In genomic region chr8:93809686-93810027, GRCm38 (mm10) we compare ENCODE assay signal across 8 mouse cellular contexts. TPM values are rescaled to one million over a fixed set of nuclear protein-coding genes. Genes with fewer than 3 reads are reported as not detected.
A peak's percentile ranks its signal among the peaks of the same experiment; 100 is the strongest.
DNase-seq lines count a peak whose midpoint lies in the region; ATAC-seq and TF ChIP-seq lines count a peak whose summit lies in the region.

Gnao1 (plus strand) TSS chr8:93809966.

- intact Hi-C loops in left cerebral cortex, adult 2 months (cut with DNase I) = loop anchor here (1.0 to 10.0 kb wide), 6 partner anchors 75 to 395 kb away; no protein-coding TSS in a partner anchor

- H3K4me1 ChIP-seq in forebrain, embryonic 15.5 days = peaks cover 15% of the 10 kb centered on the region
- H3K4me1 ChIP-seq in intestine, postnatal 0 days (replicated peaks; ENCODE audit: control insufficient read depth, insufficient read depth, low read length) = no peaks in the 10 kb centered on the region; the same call in 1 of the 2 replicates
- H3K4me1 ChIP-seq in midbrain, embryonic 12.5 days = peaks cover 22% of the 10 kb centered on the region

- peak within 1 kb of the TSS; percentile 97 for H3K27ac ChIP-seq in left cerebral cortex, adult 2 months
- peak within 1 kb of the TSS; percentile 99 for H3K27ac ChIP-seq in forebrain, embryonic 15.5 days (replicated peaks)
- peak within 1 kb of the TSS; percentile 28; the same call in 1 of the 2 replicates for H3K27ac ChIP-seq in intestine, postnatal 0 days (ENCODE audit: low read depth, low read length)
- peak within 1 kb of the TSS; percentile 95 for H3K27ac ChIP-seq in midbrain, embryonic 12.5 days (replicated peaks)

- no peaks in the 10 kb centered on the region for H3K36me3 ChIP-seq in forebrain, embryonic 15.5 days
- no peaks in the 10 kb centered on the region for H3K36me3 ChIP-seq in intestine, postnatal 0 days (ENCODE audit: control insufficient read depth, insufficient read depth)
- H3K36me3 ChIP-seq in midbrain, embryonic 12.5 days = no peaks in the 10 kb centered on the region

- peak within 1 kb of the TSS; percentile 91 for H3K4me2 ChIP-seq in forebrain, embryonic 15.5 days (replicated peaks)
- peak within 1 kb of the TSS; percentile 96 for H3K4me2 ChIP-seq in intestine, postnatal 0 days (replicated peaks; ENCODE audit: low read depth)
- peak within 1 kb of the TSS; percentile 70 for H3K4me2 ChIP-seq in midbrain, embryonic 12.5 days (replicated peaks)

- TF ChIP-seq CTCF in left cerebral cortex, adult 2 months (IDR thresholded peaks at IDR 0.05) = no peak
- no peak for TF ChIP-seq CTCF in intestine, postnatal 0 days (IDR thresholded peaks at IDR 0.05; ENCODE audit: low read depth)

- WGBS in forebrain, embryonic 15.5 days = 10% methylated on average over 9 of the region's 9 CpGs
- 11% methylated on average over 9 of the region's 9 CpGs for WGBS in intestine, postnatal 0 days
- 10% methylated on average over 9 of the region's 9 CpGs for WGBS in midbrain, embryonic 12.5 days

- H3K9me3 ChIP-seq in forebrain, embryonic 15.5 days = no peaks in the 10 kb centered on the region
- no peaks in the 10 kb centered on the region for H3K9me3 ChIP-seq in intestine, postnatal 0 days (ENCODE audit: control insufficient read depth)
- no peaks in the 10 kb centered on the region for H3K9me3 ChIP-seq in midbrain, embryonic 12.5 days

- ATAC-seq in forebrain, embryonic 15.5 days (replicated peaks) = no peak
- no peak for ATAC-seq in intestine, postnatal 0 days
- no peak for ATAC-seq in midbrain, embryonic 12.5 days (ENCODE audit: low FRiP score, low read depth)
- no peak; the same call in 1 of the 2 replicates for ATAC-seq in frontal cortex, adult (ENCODE audit: low TSS enrichment)

- no peak for DNase-seq in left cerebral cortex, adult 2 months (ENCODE audit: extremely low spot score in 1 of 2, low spot score in 2 of 2)
- DNase-seq in left cerebral cortex, adult 11 months (ENCODE audit: low spot score) = no peak
- peak in 1 of 2 experiments; percentile 34 for DNase-seq in adrenal gland, postnatal 36 days
- no peak for DNase-seq in Muller cell, postnatal 12 days (ENCODE audit: inconsistent ontology term)

- no peaks in the 10 kb centered on the region for H3K27me3 ChIP-seq in forebrain, embryonic 15.5 days
- peaks cover 27% of the 10 kb centered on the region for H3K27me3 ChIP-seq in intestine, postnatal 0 days (replicated peaks; ENCODE audit: control insufficient read depth, insufficient read depth, low read length)
- 0 out of 2 replicates have a peak, but pooled peaks cover 6% of the 10 kb centered on the region for H3K27me3 ChIP-seq in midbrain, embryonic 12.5 days

- H3K9ac ChIP-seq in forebrain, embryonic 15.5 days (replicated peaks) = peak within 1 kb of the TSS; percentile 97
- H3K9ac ChIP-seq in intestine, postnatal 0 days (ENCODE audit: low read depth, low read length) = peak within 1 kb of the TSS; percentile 50
- peak within 1 kb of the TSS; percentile 90 for H3K9ac ChIP-seq in midbrain, embryonic 12.5 days (replicated peaks)

- peak within 1 kb of the TSS; percentile 83 for H3K4me3 ChIP-seq in left cerebral cortex, adult 2 months
- H3K4me3 ChIP-seq in forebrain, embryonic 15.5 days = peak within 1 kb of the TSS; percentile 92
- peak within 1 kb of the TSS; percentile 59 for H3K4me3 ChIP-seq in intestine, postnatal 0 days (ENCODE audit: low read depth, low read length)
- H3K4me3 ChIP-seq in midbrain, embryonic 12.5 days = peak within 1 kb of the TSS; percentile 62

RNA-seq across cellular contexts. Expression of gene Gnao1, which starts in this region (rescaled TPM):
- 100 to 1,000 TPM; 679 to 734 TPM for total RNA-seq in left cerebral cortex, adult 2 months (2021)
- 10 to 100 TPM; 24.6 to 27.8 TPM for total RNA-seq in adrenal gland, postnatal 36 days (2021)
- polyA plus RNA-seq in forebrain, embryonic 15.5 days (2015; fragmentation: Nextera tagmentation; extraction: Ambion mirVana) = 167 and 173 TPM in 2 replicates
- polyA plus RNA-seq in intestine, postnatal 0 days (2015; fragmentation: Nextera tagmentation; extraction: Ambion mirVana) = 6.9 and 8.5 TPM in 2 replicates
- polyA plus RNA-seq in midbrain, embryonic 12.5 days (2016; fragmentation: Nextera tagmentation; extraction: Ambion mirVana) = 77.6 and 86.0 TPM in 2 replicates

Comparison
In these comparisons a context has a peak if more than half of its experiments do, and no peak if none do; other contexts are left out.
1. RNA of gene Gnao1 (total RNA-seq): 679 to 734 TPM in left cerebral cortex, adult 2 months; 24.6 to 27.8 TPM in adrenal gland, postnatal 36 days; every median in the first group is over 10 times any median in the second.
2. H3K27ac ChIP-seq: peak in every context shown above with its lines; median percentile 99 in forebrain, embryonic 15.5 days; 97 in left cerebral cortex, adult 2 months; 95 in midbrain, embryonic 12.5 days; 28 in intestine, postnatal 0 days.
3. Peak in every context shown above with its lines, with median percentiles within 50 percentile points of each other: H3K4me3 ChIP-seq, H3K4me2 ChIP-seq and H3K9ac ChIP-seq.